ENCODE assay signal across 8 mouse cellular contexts in the genomic region with DNA sequence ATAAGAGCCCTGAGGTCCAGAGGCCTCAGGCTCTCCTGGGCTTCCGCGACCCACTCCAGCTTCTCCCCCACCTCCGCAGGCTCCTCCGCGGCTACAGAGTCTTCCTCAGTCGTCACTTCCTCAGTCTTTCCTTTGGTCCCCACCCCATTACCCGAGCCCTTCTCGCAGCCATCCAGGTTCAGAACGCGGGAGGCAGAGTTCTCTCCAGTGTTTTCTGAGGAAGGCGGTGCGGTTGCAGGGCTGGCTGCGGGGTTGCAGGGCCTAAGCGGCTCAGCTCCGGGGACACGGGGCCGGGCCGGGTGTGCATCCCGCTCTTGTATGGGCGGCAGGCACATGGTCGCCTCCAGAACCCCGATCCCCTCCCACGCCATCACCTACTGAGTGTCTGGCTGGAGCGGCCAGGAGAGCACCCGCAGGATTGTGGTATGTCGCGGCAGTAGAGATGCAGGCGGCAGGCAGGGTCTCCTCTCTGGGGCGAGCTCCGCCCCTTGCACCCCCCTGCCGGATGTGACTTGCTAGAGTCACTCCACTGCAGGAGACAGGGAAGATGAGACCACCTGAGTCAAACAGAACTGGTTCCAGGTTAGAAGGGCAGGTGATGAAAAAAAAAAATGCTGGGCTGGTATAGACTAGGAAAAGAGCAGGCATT. TPM values are rescaled to one million over a fixed set of nuclear protein-coding genes. Genes with fewer than 3 reads are reported as not detected.
DNase-seq lines count a peak whose midpoint lies in the region; ATAC-seq and TF ChIP-seq lines count a peak whose summit lies in the region.

Tspyl3 (minus strand) TSS at position 496 of the 649 bp plus-strand sequence.

- no peak within 1 kb of the TSS for H3K27ac ChIP-seq in kidney, adult 2 months (ENCODE audit: insufficient read depth, low read depth, low read length)
- peak within 1 kb of the TSS; percentile 79 for H3K27ac ChIP-seq in intestine, embryonic 16.5 days (ENCODE audit: low read length)
- H3K27ac ChIP-seq in midbrain, embryonic 16.5 days (ENCODE audit: low read length): peak within 1 kb of the TSS; percentile 84
- peak within 1 kb of the TSS; percentile 53 for H3K27ac ChIP-seq in stomach, postnatal 0 days (replicated peaks)

- DNase-seq in kidney, adult 2 months: peak; percentile 19
- DNase-seq in kidney, adult 8-10 months: no peak
- peak; percentile 51 to 54 for DNase-seq in cerebellum, postnatal 36 days
- DNase-seq in gastrocnemius, postnatal 25 days: peak; percentile 18
- DNase-seq in liver: peak; percentile 42
- DNase-seq in stomach, postnatal 0 days (ENCODE audit: low spot score): peak; percentile 38

- H3K36me3 ChIP-seq in kidney, adult 2 months (ENCODE audit: control insufficient read depth, insufficient read depth, low read length): no peaks in the 10 kb centered on the region
- H3K36me3 ChIP-seq in intestine, embryonic 16.5 days (ENCODE audit: control insufficient read depth, insufficient read depth, low read length): peaks cover 11% of the 10 kb centered on the region
- H3K36me3 ChIP-seq in midbrain, embryonic 16.5 days (ENCODE audit: control insufficient read depth, insufficient read depth, low read length): peaks cover 5% of the 10 kb centered on the region
- peaks cover 10% of the 10 kb centered on the region; the same call in 1 of the 2 replicates for H3K36me3 ChIP-seq in stomach, postnatal 0 days (ENCODE audit: control insufficient read depth, insufficient read depth, low read length)

- peak within 1 kb of the TSS; percentile 72 for H3K4me3 ChIP-seq in kidney, adult 2 months (ENCODE audit: insufficient read depth, low read depth, low read length)
- peak within 1 kb of the TSS; percentile 58 for H3K4me3 ChIP-seq in intestine, embryonic 16.5 days (ENCODE audit: low read length)
- peak within 1 kb of the TSS; percentile 72 for H3K4me3 ChIP-seq in midbrain, embryonic 16.5 days (ENCODE audit: low read depth, low read length)
- H3K4me3 ChIP-seq in stomach, postnatal 0 days (ENCODE audit: low read depth, low read length): peak within 1 kb of the TSS; percentile 57

- TF ChIP-seq CTCF in kidney, adult 2 months (conservative IDR thresholded peaks at IDR 0.05; ENCODE audit: insufficient read depth, insufficient read length, low read depth, low read length): no peak
- TF ChIP-seq CTCF in stomach, postnatal 0 days (IDR thresholded peaks at IDR 0.05; ENCODE audit: low read depth): no peak

- TF ChIP-seq POLR2A in kidney, adult 2 months (IDR thresholded peaks at IDR 0.05; ENCODE audit: low read depth, low read length): no peak

- H3K9ac ChIP-seq in intestine, embryonic 16.5 days (ENCODE audit: low read depth, low read length): peak within 1 kb of the TSS; percentile 79
- H3K9ac ChIP-seq in midbrain, embryonic 16.5 days (ENCODE audit: low read depth, low read length): peak within 1 kb of the TSS; percentile 95
- peak within 1 kb of the TSS; percentile 78 for H3K9ac ChIP-seq in stomach, postnatal 0 days (ENCODE audit: low read length)

- TF ChIP-seq EP300 in stomach, postnatal 0 days (optimal IDR thresholded peaks at IDR 0.05): no peak

- H3K27me3 ChIP-seq in kidney, adult 2 months (replicated peaks; ENCODE audit: control insufficient read depth, insufficient read depth, low read length): no peaks in the 10 kb centered on the region
- H3K27me3 ChIP-seq in intestine, embryonic 16.5 days (replicated peaks; ENCODE audit: control insufficient read depth, insufficient read depth, low read length): no peaks in the 10 kb centered on the region
- H3K27me3 ChIP-seq in midbrain, embryonic 16.5 days (ENCODE audit: control insufficient read depth, insufficient read depth, low read depth, low read length): no peaks in the 10 kb centered on the region
- no peaks in the 10 kb centered on the region for H3K27me3 ChIP-seq in stomach, postnatal 0 days (ENCODE audit: control insufficient read depth, insufficient read depth, low read length)

- H3K4me2 ChIP-seq in intestine, embryonic 16.5 days (ENCODE audit: low read depth, low read length): peak within 1 kb of the TSS; percentile 77
- H3K4me2 ChIP-seq in midbrain, embryonic 16.5 days (ENCODE audit: low read length): peak within 1 kb of the TSS; percentile 73
- peak within 1 kb of the TSS; percentile 82 for H3K4me2 ChIP-seq in stomach, postnatal 0 days (replicated peaks; ENCODE audit: low read depth)

- no peaks in the 10 kb centered on the region for H3K4me1 ChIP-seq in kidney, adult 2 months (ENCODE audit: control insufficient read depth, insufficient read depth, low read length)
- peaks cover 14% of the 10 kb centered on the region for H3K4me1 ChIP-seq in intestine, embryonic 16.5 days (ENCODE audit: control insufficient read depth, insufficient read depth, low read length)
- H3K4me1 ChIP-seq in midbrain, embryonic 16.5 days (ENCODE audit: control insufficient read depth, insufficient read depth, low read length): peaks cover 12% of the 10 kb centered on the region
- peaks cover 3% of the 10 kb centered on the region; the same call in 1 of the 2 replicates for H3K4me1 ChIP-seq in stomach, postnatal 0 days (replicated peaks; ENCODE audit: control insufficient read depth, insufficient read depth)

- H3K9me3 ChIP-seq in intestine, embryonic 16.5 days (ENCODE audit: control insufficient read depth, low read length): no peaks in the 10 kb centered on the region
- no peaks in the 10 kb centered on the region for H3K9me3 ChIP-seq in midbrain, embryonic 16.5 days (replicated peaks; ENCODE audit: control insufficient read depth, low read length, poor library complexity, severe bottlenecking)
- H3K9me3 ChIP-seq in stomach, postnatal 0 days (ENCODE audit: control insufficient read depth, low read length): no peaks in the 10 kb centered on the region

- WGBS in kidney, adult 2 months: 7% methylated on average over 31 of the region's 31 CpGs
- WGBS in intestine, embryonic 16.5 days: 1% methylated on average over 31 of the region's 31 CpGs
- WGBS in midbrain, embryonic 16.5 days: 3% methylated on average over 31 of the region's 31 CpGs
- WGBS in stomach, postnatal 0 days: 4% methylated on average over 31 of the region's 31 CpGs

- ATAC-seq in intestine, embryonic 16.5 days: peak; percentile 41
- peak; percentile 92 for ATAC-seq in midbrain, embryonic 16.5 days
- ATAC-seq in stomach, postnatal 0 days (ENCODE audit: low FRiP score, low TSS enrichment): peak; percentile 13; the same call in 1 of the 2 replicates

RNA-seq across cellular contexts. Expression of gene Tspyl3, which starts in this region (rescaled TPM):
- 2.2 and 2.3 TPM in 2 replicates for polyA plus RNA-seq in kidney, adult 2 months (2012; rRNA removed)
- total RNA-seq in gastrocnemius, postnatal 25 days (2021): under 1 TPM; 0.78 to 0.82 TPM
- 10.7 and 11.4 TPM in 2 replicates for polyA plus RNA-seq in intestine, embryonic 16.5 days (2015; fragmentation: Nextera tagmentation; extraction: Ambion mirVana)
- polyA plus RNA-seq in midbrain, embryonic 16.5 days (2015; fragmentation: Nextera tagmentation; extraction: Ambion mirVana): 50.3 and 57.1 TPM in 2 replicates
- 3.3 and 3.4 TPM in 2 replicates for polyA plus RNA-seq in stomach, postnatal 0 days (2015; fragmentation: Nextera tagmentation; extraction: Ambion mirVana)

Comparison
In these comparisons a context has a peak if more than half of its experiments do, and no peak if none do; other contexts are left out.
1. DNase-seq: peak in kidney, adult 2 months (single experiment), cerebellum, postnatal 36 days (2 of 2), liver (single experiment) and stomach, postnatal 0 days (single experiment); none in kidney, adult 8-10 months (0 of 2).
2. Peak in DNase-seq in gastrocnemius, postnatal 25 days; RNA of the gene not detected or under 1 TPM.
3. ATAC-seq: peak in every context shown above with its lines; median percentile 92 in midbrain, embryonic 16.5 days; 41 in intestine, embryonic 16.5 days; 13 in stomach, postnatal 0 days.
4. Peak in every context shown above with its lines, with median percentiles within 50 percentile points of each other: H3K4me3 ChIP-seq, H3K4me2 ChIP-seq and H3K9ac ChIP-seq.